Mouse (Mus musculus) hindbrain, embryonic 12.5 days (tissue): ENCODE results near the gene Elmo2. TPM values are rescaled to one million over a fixed set of nuclear protein-coding genes. Genes with fewer than 3 reads are reported as not detected.

Experiments used
- ATAC-seq: fragments of 200-750 bp; cut with Nextera tagmentation; 2 replicates; pipeline ENCODE4 v1.8.0; 2017; ENCODE audit warnings: moderate TSS enrichment; ENCODE audit not compliant: low FRiP score
- H3K27ac ChIP-seq: fragments of 300-500 bp; sonication (generic); 2 replicates; pipeline ENCODE4 v1.5.1; 2016; ENCODE audit warnings: mild to moderate bottlenecking
- H3K27me3 ChIP-seq: fragments of 300-500 bp; sonication (generic); 2 replicates; pipeline ENCODE4 v1.6.1; 2016; ENCODE audit warnings: mild to moderate bottlenecking
- H3K36me3 ChIP-seq: fragments of 300-500 bp; sonication (generic); 2 replicates; pipeline ENCODE4 v1.6.1; 2016; ENCODE audit warnings: mild to moderate bottlenecking
- H3K4me1 ChIP-seq: fragments of 300-500 bp; sonication (generic); 2 replicates; pipeline ENCODE4 v1.6.1; 2016
- H3K4me2 ChIP-seq: fragments of 300-500 bp; sonication (generic); replicated peaks from 2 replicates; pipeline ENCODE4 v1.6.1; 2016; ENCODE audit warnings: mild to moderate bottlenecking
- H3K4me3 ChIP-seq: fragments of 300-500 bp; sonication (generic); 2 replicates; pipeline ENCODE4 v1.5.1; 2016; ENCODE audit warnings: mild to moderate bottlenecking
- H3K9ac ChIP-seq: fragments of 300-500 bp; sonication (generic); 2 replicates; pipeline ENCODE4 v1.6.1; 2016; ENCODE audit warnings: mild to moderate bottlenecking, moderate library complexity
- H3K9me3 ChIP-seq: fragments of 300-500 bp; sonication (generic); replicated peaks from 2 replicates; pipeline ENCODE4 v1.6.1; 2016; ENCODE audit warnings: mild to moderate bottlenecking
- WGBS: fragments of 180-500 bp; shearing (Covaris S2); methylation state at CpG from one replicate; pipeline ENCODE4 v1.1.7; 2016; 5-methylcytosine and 5-hydroxymethylcytosine counted together
- polyA plus RNA-seq: library from polyadenylated mRNA; unstranded; fragments of >200 nt; fragmentation: Nextera tagmentation; extraction: Ambion mirVana; gene quantifications from 2 replicates; pipeline ENCODE4 v1.2.1, GENCODE M21; 2016

Elmo2 gene
- polyA plus RNA-seq, 1 experiment from 2014 or later: 88.8 TPM

- WGBS: 71% methylated on average over 18 of the region's 18 CpGs
- peaks cover 27% of the 10 kb centered on the region for H3K4me1 ChIP-seq
- H3K9me3 ChIP-seq: no peaks in the 10 kb centered on the region
- peak overlapping the region; percentile 71 for H3K9ac ChIP-seq
- H3K4me3 ChIP-seq: peak overlapping the region; percentile 59
- ATAC-seq: no peak
- H3K4me2 ChIP-seq: peak overlapping the region; percentile 83
- peaks cover 36% of the 10 kb centered on the region for H3K36me3 ChIP-seq
- no peaks in the 10 kb centered on the region for H3K27me3 ChIP-seq
- no peak overlapping the region for H3K27ac ChIP-seq
Observed at GRCm38 (mm10) chr2:165286361-165287201, 39.7 kb downstream of the Elmo2 start.

DNA sequence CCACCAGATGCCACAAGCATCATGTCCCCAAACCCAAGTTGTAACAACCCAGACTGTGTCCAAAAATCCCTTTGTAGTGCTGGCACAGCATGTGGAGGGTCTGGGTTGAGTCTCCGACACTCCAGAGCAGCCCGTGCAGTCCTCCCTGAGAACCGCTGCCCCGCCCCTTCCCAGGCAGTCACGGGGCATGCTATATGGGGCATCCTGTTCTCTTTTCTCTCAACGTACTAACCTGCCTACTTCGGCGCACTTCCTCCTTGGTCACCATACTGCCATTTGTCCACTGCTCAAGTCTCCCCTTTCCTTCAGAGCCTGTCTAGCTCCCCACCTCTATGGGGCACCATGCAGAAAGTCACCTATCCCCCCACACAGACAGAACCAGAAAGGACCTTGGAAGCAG lies 40.7 kb downstream of the Elmo2 start:
- Histone ChIP-seq H3K36me3 (peaks cover 34% of the 10 kb centered on the region), H3K9me3 (no peaks in the 10 kb centered on the region), H3K4me3 (no peak overlapping the region), H3K4me1 (peaks cover 27% of the 10 kb centered on the region), H3K9ac (no peak overlapping the region), H3K27me3 (no peaks in the 10 kb centered on the region), H3K27ac (no peak overlapping the region), H3K4me2 (no peak overlapping the region)
- 92% methylated on average over 8 of the region's 8 CpGs for WGBS
- ATAC-seq: no peak

- peaks cover 32% of the 10 kb centered on the region for H3K36me3 ChIP-seq
- 72% methylated on average over 3 of the region's 3 CpGs for WGBS
- peaks cover 27% of the 10 kb centered on the region for H3K4me1 ChIP-seq
- H3K4me2 ChIP-seq: no peak overlapping the region
- H3K9ac ChIP-seq: no peak overlapping the region
- H3K4me3 ChIP-seq: no peak overlapping the region
- no peak overlapping the region for H3K27ac ChIP-seq
- no peaks in the 10 kb centered on the region for H3K27me3 ChIP-seq
- H3K9me3 ChIP-seq: no peaks in the 10 kb centered on the region
- ATAC-seq: no peak
Observed at GRCm38 (mm10) chr2:165285034-165285433, 41.2 kb downstream of the Elmo2 start.

- no peak overlapping the region for H3K9ac ChIP-seq
- no peak overlapping the region for H3K4me2 ChIP-seq
- H3K36me3 ChIP-seq: peaks cover 26% of the 10 kb centered on the region; the same call in 1 of the 2 replicates
- H3K4me3 ChIP-seq: no peak overlapping the region
- H3K27ac ChIP-seq: no peak overlapping the region
- no peaks in the 10 kb centered on the region for H3K9me3 ChIP-seq
- 86% methylated on average over 7 of the region's 7 CpGs for WGBS
- H3K4me1 ChIP-seq: peaks cover 29% of the 10 kb centered on the region
- no peaks in the 10 kb centered on the region for H3K27me3 ChIP-seq
- ATAC-seq: no peak
Observed at GRCm38 (mm10) chr2:165284377-165284776, 41.9 kb downstream of the Elmo2 start.

GRCm38 (mm10) chr2:165283644-165284043 lies 42.6 kb downstream of the Elmo2 start:
- H3K36me3 ChIP-seq: peaks cover 29% of the 10 kb centered on the region
- 96% methylated on average over 3 of the region's 3 CpGs for WGBS
- H3K27me3 ChIP-seq: no peaks in the 10 kb centered on the region
- H3K4me1 ChIP-seq: peaks cover 29% of the 10 kb centered on the region
- no peak for ATAC-seq
- no peaks in the 10 kb centered on the region for H3K9me3 ChIP-seq
- no peak overlapping the region for H3K4me3 ChIP-seq
- no peak overlapping the region for H3K9ac ChIP-seq
- H3K27ac ChIP-seq: no peak overlapping the region
- no peak overlapping the region for H3K4me2 ChIP-seq

- H3K4me2 ChIP-seq: no peak overlapping the region
- no peak overlapping the region for H3K27ac ChIP-seq
- no peak for ATAC-seq
- H3K27me3 ChIP-seq: peaks cover 3% of the 10 kb centered on the region; the same call in 1 of the 2 replicates
- peaks cover 16% of the 10 kb centered on the region for H3K4me1 ChIP-seq
- peaks cover 41% of the 10 kb centered on the region for H3K36me3 ChIP-seq
- WGBS: 74% methylated on average over 4 of the region's 6 CpGs
- no peak overlapping the region for H3K9ac ChIP-seq
- H3K4me3 ChIP-seq: no peak overlapping the region
- H3K9me3 ChIP-seq: no peaks in the 10 kb centered on the region
Observed at GRCm38 (mm10) chr2:165281779-165282311, 44.4 kb downstream of the Elmo2 start.

- no peak for ATAC-seq
- Histone ChIP-seq H3K9me3 (no peaks in the 10 kb centered on the region), H3K4me2 (no peak overlapping the region), H3K27ac (no peak overlapping the region), H3K27me3 (peaks cover 5% of the 10 kb centered on the region; the same call in 1 of the 2 replicates), H3K36me3 (peaks cover 46% of the 10 kb centered on the region), H3K9ac (no peak overlapping the region), H3K4me1 (peaks cover 27% of the 10 kb centered on the region), H3K4me3 (no peak overlapping the region)
- 61% methylated on average over 10 of the region's 10 CpGs for WGBS
Observed at GRCm38 (mm10) chr2:165279351-165279750, 46.9 kb downstream of the Elmo2 start.

- Histone ChIP-seq H3K9ac (no peak overlapping the region), H3K36me3 (peaks cover 34% of the 10 kb centered on the region), H3K27me3 (peaks cover 5% of the 10 kb centered on the region; the same call in 1 of the 2 replicates), H3K4me2 (no peak overlapping the region), H3K27ac (no peak overlapping the region), H3K4me3 (no peak overlapping the region), H3K9me3 (no peaks in the 10 kb centered on the region), H3K4me1 (peaks cover 40% of the 10 kb centered on the region)
- WGBS: 79% methylated on average over 5 of the region's 5 CpGs
- ATAC-seq: no peak
Observed at GRCm38 (mm10) chr2:165277188-165277740, 49.0 kb downstream of the Elmo2 start.

GRCm38 (mm10) chr2:165275824-165276223 lies 50.5 kb downstream of the Elmo2 start:
- 35% methylated on average over 8 of the region's 8 CpGs for WGBS
- Histone ChIP-seq H3K9me3 (no peaks in the 10 kb centered on the region), H3K36me3 (peaks cover 29% of the 10 kb centered on the region), H3K4me3 (no peak overlapping the region), H3K9ac (no peak overlapping the region), H3K27me3 (peaks cover 5% of the 10 kb centered on the region; the same call in 1 of the 2 replicates), H3K4me2 (no peak overlapping the region), H3K4me1 (peaks cover 50% of the 10 kb centered on the region), H3K27ac (peak overlapping the region; percentile 69)
- peak; percentile 43 for ATAC-seq

- Histone ChIP-seq H3K36me3 (peaks cover 23% of the 10 kb centered on the region), H3K27me3 (peaks cover 5% of the 10 kb centered on the region; the same call in 1 of the 2 replicates), H3K27ac (peak overlapping the region; percentile 69), H3K9me3 (no peaks in the 10 kb centered on the region), H3K4me1 (peaks cover 54% of the 10 kb centered on the region), H3K4me3 (no peak overlapping the region), H3K9ac (no peak overlapping the region), H3K4me2 (0 out of 2 replicates have a peak overlapping the region, but pooled peaks have one; percentile 11)
- ATAC-seq: peak; percentile 54
- WGBS: 34% methylated on average over 8 of the region's 8 CpGs
Observed at GRCm38 (mm10) chr2:165275124-165275640, 51.1 kb downstream of the Elmo2 start.

- 26% methylated on average over 4 of the region's 4 CpGs for WGBS
- H3K27ac ChIP-seq: no peak overlapping the region
- H3K9ac ChIP-seq: no peak overlapping the region
- no peak overlapping the region for H3K4me3 ChIP-seq
- H3K27me3 ChIP-seq: peaks cover 12% of the 10 kb centered on the region
- H3K4me1 ChIP-seq: peaks cover 47% of the 10 kb centered on the region
- ATAC-seq: no peak
- no peak overlapping the region for H3K4me2 ChIP-seq
- H3K9me3 ChIP-seq: no peaks in the 10 kb centered on the region
- H3K36me3 ChIP-seq: peaks cover 18% of the 10 kb centered on the region
Observed at GRCm38 (mm10) chr2:165273589-165273988, 52.7 kb downstream of the Elmo2 start.

- H3K4me2 ChIP-seq: no peak overlapping the region
- peaks cover 14% of the 10 kb centered on the region for H3K27me3 ChIP-seq
- WGBS: 7% methylated on average over 8 of the region's 8 CpGs
- no peaks in the 10 kb centered on the region for H3K9me3 ChIP-seq
- no peak overlapping the region for H3K27ac ChIP-seq
- H3K9ac ChIP-seq: no peak overlapping the region
- H3K4me3 ChIP-seq: no peak overlapping the region
- H3K36me3 ChIP-seq: no peaks in the 10 kb centered on the region
- peaks cover 57% of the 10 kb centered on the region for H3K4me1 ChIP-seq
- peak; percentile 26; the same call in 1 of the 2 replicates for ATAC-seq
Observed at GRCm38 (mm10) chr2:165271326-165271725, 55.0 kb downstream of the Elmo2 start.
